Mouse (Mus musculus) kidney, postnatal 36 days (tissue): Measurements from ENCODE around the gene Gjc1.

Source experiments
- DNase-seq, 2 experiments: peaks; one replicate each; pipeline ENCODE4 v3.0.0; 2021 to 2022; ENCODE audit warnings: mixed read lengths in 2 of 2

Gene Gjc1

DNA sequence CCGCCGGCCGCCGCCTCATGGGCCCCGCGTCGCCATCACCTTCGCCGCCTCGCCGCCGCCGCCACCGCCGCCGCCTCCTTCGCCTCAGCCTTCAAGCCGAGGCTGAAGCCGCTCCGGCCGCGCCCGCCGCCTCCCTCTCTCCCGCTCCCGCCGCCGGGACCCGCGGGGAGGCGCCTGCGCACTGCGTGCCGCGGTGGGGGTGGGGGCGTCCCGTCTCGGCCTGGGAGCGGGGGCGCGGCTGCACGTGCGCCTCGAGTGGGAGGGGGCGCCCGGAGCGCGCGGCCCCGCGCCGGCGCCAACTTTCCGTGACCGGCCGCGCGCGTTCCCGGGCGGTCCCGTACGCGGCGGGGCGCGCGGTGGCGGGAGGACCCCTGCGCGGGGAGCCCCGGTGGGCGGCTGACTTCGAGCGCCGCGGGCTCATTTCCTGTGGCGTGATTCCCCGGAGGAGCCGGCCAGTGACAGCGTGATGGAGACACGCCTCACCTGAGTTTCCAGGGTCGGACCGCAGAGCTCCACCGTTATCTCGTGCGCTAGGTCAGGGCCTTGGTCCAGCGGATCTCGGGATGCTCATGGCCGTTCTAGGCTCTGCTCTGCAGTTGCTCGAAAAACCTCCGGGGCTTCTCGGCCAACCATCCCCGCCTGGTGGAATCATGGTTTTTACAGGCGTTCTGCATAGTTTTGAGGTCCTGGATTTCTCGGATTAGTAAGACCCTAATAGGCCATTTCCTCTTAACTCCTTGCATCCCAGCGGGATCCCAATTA is at the start of gene Gjc1:
Gjc1 (minus strand) TSS at position 680 of the 762 bp plus-strand sequence.
- DNase-seq: peak; percentile 46 to 78

DNA sequence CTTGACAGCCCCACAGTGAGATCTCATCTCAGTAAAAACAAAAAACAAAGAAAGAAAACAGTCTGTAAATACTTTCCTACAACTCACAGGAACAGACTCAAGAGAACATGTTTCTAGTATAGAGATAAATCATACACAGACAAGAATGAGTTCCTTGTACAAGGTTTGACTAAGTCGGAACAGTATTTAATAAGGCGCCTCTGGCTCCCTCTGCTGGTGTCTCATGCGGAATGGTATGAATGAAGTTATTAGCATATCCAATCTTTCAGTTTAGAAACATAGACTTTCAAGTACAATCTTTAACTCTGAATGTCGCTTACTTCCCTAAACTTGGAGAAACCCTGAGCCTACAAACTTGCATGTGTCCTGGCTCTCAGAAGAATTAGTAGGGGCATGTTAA is 44.8 kb upstream of the Gjc1 start:
- DNase-seq: peak; percentile 74 to 91

DNA sequence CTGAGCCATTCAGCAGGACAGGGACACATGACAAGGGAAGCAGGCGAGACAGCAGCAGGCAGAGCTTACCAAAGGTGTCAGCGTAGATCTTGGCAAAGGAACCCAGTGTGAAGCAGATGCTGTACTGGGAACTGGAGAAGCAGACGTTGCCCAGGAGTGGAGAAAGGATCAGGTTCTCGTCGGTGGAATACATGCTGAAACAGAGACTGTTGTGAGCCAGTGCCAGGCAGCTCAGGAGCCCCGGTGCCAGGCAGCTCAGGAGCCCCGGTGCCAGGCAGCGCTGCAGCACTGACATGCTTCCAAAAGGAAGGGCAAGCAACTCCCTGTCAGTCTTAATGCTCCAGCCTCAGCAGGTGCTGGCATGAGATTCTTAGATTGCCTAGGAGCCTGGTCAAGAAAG is 40.4 kb upstream of the Gjc1 start:
- no peak for DNase-seq

DNA sequence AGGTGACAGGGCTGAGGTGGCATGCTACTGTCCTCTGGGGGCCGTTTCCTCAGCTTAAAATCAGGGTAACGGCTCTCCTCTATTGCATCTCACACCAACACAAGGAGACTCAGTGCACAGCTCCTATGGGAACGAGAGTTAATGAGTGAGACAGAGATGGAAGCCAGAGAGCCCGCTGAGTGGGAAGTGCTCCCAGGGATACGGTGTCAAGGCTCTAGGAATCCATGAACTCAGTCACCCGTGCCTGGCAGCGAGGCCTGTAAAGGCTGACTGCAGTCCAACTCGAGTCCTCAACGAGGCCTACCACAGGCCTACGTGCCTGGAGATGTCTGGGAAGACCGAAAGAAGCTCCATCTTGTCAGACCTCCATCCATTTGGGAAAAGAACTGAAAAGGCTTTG is 39.5 kb upstream of the Gjc1 start:
- DNase-seq: no peak

DNA sequence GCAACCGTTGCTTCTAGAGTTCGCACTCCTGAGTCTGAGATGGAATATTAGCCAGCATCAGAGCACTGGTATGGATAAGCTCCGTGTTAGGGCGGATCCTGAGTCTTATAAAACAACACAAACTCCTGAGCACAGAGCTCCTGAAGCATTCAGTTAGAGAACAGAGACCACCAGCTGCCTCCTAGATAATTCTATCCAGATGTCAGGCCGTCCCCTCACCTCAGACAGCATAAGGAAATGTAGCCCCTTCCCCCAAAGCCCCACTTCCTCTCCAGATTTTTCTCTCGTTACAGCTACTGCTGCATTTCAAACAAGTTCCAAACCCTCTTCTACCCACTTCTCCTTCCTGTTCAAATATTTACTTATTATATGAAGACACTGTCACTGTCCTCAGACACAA is 36.4 kb upstream of the Gjc1 start:
- no peak for DNase-seq

DNA sequence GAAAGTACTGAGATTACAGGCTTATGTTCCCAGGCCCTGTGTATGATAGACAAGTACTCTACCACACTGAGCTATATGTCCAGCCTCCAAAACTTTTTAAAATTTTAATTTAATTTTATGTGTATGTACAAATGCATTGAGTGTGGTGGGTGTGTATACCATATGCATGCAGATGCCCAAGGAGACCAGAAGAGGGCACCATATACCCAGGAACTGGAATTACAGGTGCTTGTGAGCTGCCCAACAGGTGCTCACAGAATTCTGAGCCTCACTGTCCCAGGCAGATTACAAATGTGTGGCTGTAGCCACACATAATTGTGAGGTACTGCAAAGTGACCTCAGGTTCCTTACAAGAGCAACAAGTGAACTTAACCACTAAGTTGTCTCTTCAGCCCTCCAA is 34.3 kb upstream of the Gjc1 start:
- DNase-seq: no peak

DNA sequence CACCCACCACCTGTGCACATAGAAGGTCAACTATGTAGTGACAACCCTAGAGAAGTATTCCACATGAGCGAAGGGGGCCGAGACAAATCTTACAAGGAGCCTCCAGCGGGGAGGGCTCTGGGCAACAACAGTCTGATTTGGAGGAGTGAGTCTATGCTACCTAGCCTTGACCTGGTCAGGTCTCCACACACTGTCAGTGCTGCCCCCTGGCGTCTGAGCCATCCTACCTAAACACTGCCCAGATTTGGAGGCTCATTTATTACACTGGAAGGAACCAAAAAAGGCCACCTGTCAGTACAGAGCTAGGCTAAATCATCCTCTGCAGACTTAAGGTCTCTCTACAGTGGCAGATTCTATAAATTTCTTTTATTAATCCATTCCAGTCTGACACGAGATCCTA is 32.4 kb upstream of the Gjc1 start:
- peak; percentile 69 to 93 for DNase-seq

DNA sequence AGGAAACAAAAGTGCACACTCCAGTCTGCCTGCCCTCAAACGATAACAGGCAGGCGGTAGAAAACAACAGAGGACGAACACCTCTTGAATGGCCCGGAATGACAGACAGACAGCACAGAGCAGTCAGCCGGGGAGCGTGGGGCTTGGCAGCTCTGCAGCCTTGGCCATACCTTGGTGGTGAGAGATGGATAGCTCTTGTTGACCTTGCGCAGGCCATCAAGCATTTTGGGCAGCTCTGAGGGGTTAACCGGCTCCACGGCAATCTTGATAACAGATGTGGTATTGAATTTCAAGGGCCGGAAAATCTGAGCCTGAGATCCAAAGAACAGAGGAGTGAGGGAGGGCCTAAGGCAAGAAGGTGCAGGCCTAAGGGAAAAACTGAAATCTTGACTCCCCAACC is 26.4 kb upstream of the Gjc1 start:
- DNase-seq: no peak

DNA sequence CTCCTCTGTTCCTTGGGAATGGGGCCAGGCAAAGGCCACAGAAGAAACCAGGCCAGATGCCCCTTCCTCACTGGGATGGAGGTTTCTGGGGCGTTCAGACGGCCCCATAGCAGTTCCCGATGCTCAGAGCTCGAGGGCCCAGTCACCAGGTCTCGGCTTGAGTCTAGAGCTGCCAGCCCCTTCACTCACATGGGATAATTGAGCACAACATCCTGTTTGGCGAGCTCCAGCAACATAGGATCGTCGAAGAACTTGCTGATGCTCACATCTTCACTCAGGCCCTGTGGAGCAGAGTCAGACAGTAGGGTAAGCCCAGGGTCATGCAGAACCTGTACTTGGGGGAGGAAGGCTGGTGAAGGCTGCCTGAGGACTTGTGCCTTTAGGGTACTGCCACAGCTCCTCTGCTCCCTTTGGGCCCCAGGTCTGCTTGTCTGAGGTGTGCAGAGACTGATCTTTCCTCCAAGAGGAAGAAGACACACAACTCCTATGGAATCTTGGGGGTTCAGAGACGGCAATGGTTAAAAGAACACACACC is 19.2 kb upstream of the Gjc1 start:
- no peak for DNase-seq

DNA sequence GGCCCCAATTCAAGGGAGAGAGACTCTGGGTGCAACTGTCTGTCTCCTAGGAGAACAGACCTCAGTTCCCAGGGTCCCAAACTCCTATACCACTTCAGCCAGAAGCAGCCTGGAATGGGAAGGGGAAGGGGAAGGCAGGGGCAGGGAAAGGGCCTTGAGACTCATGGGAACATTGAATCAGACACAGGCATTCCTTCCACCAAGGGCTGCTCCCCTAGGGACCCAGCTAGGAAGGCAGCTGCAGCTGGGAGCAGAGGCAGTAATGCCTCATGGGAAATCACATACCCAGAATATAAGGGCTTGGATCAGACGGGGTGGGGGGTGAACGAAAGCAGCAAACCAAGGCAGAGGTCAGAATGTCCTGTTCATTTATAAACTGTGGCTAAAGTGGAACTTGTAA is 18.6 kb upstream of the Gjc1 start:
- DNase-seq: peak in 1 of 2 experiments; percentile 34

DNA sequence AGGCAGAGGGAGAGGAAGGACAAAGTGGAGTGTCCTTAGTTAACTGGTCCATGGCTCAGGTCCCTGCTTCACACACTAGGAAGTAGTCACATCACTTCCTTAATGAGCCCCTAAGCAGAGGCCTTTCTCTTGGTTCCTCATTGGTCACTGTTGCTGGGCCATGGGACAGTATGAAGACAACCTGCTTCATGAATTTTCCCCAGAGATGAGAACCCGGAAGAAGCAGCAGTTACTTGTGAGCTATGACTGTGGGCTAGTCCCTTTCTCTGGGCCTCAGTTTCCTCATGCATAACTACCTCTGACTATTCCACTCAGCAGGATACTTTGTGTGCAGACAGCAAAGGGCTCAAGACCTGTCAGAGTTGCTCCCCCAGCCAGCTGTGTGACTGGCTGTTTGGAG is 17.9 kb upstream of the Gjc1 start:
- no peak for DNase-seq

DNA sequence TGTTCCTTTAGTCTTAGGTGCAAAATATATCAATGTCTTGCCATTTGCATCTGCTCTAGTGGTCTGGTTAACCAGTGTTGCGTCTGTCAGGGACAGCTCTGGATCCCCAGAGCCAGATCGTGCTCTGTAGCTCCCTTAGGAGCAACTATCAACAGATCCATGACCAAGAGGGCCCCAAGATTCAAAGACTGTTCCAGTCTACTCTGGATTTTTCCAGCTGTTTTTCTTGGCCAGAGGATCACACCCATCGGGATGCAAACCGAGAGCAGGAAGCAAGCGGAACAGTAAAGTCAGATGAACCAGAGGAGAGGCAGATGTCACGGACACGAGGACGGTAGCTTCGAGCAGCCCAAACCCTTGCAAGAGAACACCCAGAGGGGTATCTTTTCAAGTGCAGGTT is 16.6 kb upstream of the Gjc1 start:
- no peak for DNase-seq

DNA sequence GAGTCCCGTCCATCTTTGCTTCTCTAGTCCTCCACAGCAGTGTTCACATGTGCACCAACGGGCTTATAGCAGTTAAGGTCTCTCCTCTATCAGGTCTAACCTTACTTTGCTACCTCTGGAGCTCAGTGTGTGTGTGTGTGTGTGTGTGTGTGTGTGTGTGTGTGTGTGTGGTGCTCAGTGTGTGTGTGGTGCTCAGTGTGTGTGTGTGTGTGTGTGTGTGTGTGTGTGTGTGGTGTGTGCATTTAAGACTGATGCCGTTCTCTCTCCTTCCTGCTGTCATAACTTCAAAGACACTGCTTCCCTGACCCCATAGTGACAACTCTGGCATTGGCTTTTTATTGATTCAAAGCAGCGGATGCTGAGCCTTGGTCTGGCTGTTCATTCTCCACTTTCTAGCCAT is 16.0 kb upstream of the Gjc1 start, which contains the start of gene Higd1b:
Higd1b (plus strand) TSS at position 301 of the 400 bp plus-strand sequence.
- no peak for DNase-seq

DNA sequence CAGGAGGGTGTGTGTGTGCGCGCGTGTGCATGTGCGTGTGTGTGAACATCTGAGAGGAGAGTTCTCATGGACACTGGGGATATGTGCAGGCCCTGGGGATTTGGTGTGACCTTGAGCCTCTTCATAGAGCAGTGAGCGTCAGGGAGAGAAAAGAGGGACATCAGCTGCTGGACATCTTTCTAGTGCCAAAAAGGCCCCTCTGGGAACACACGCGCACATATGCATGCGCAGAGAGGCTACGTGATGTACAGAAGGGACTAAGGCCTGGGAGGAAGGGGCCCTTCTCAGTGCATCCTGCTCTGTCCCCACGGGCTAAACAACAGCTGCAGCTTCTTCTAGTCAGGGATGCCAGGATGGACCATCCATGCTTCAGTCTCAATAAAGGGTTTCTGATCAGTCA is 14.7 kb upstream of the Gjc1 start:
- no peak for DNase-seq

DNA sequence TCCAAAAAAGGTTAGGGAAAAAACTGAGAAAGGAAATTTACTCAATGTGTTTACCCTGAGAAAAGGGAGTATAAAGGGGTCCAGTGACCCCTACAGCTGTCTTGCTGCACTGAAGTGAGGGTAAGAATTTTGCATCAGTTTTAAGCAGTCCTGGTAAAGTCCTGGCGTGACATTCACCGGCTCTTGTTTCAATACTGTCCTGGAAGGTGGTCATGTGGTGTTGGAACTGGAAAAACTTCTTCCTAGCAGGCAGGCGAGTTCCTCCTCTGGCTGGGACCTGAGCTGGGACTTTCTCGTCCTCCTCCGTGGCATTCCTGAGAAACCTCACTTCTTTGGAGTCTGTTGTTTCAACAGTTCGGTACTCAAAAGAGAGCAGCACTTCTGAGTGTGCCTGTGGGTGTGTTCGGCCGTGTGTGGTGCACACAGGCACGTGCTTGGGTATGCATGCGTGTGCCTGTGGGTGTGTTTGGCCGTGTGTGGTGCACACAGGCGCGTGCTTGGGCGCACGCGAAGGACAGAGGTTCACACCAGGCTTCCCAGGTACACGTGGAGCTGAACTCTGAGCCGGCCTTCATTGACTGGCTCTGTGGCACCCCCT is 13.3 kb upstream of the Gjc1 start:
- DNase-seq: no peak

DNA sequence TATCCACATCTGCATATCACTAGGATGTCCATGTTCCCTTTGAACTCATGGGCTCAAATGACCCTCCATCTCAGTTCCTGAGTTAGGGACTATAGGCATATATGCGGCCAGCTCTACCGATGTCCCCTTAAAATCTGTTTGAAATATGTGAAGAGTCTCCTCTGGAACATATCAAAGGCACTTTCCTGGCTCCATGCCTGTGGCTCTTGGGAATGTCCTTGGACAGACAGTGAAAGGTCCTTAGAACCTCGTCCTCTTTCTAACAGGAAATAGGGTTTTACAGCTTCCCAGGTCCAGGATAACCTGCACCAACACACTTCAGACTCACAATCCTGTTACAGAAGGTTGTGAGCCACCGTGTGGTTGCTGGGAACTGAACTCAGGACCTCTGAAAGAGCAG is 10.8 kb upstream of the Gjc1 start:
- DNase-seq: no peak

DNA sequence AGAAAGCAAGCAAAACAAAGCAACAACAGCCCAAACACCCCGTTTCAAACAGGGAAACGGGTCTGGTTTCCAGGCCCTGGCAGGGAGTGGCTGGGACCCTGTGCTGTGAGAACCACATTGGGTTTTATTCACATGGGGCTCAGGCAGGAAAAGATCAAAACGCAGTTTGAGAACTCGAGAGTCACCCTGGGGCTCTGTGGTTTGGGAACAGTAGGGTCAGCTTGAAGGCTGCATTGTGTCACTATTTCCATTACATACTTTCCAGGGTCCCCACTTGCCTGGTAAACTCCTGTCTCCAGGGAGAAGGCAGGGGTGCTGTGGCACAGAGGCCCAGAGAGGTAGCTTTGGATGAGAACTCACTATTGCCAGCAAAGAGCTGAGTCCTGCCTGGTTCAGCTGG is 7.6 kb upstream of the Gjc1 start:
- no peak for DNase-seq

DNA sequence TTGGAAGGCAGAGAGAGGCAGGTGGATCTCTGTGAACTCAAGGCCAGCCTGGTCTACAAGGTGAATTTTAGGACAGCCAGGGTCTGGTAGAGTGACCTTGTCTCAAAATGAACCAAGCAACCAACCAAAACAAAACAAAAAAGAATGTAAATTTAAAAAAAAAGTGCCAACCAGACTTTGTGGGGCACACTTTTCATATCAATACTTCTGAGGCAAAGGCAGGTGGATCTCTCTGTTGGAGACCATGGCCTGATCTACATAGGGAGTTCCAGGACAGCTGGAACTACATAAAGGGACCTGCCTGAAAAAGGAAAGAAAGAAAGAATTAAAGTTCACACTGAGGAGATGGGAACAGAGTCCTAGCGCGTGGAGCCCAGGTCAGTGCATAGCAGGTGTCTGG is 7.0 kb upstream of the Gjc1 start:
- no peak for DNase-seq

DNA sequence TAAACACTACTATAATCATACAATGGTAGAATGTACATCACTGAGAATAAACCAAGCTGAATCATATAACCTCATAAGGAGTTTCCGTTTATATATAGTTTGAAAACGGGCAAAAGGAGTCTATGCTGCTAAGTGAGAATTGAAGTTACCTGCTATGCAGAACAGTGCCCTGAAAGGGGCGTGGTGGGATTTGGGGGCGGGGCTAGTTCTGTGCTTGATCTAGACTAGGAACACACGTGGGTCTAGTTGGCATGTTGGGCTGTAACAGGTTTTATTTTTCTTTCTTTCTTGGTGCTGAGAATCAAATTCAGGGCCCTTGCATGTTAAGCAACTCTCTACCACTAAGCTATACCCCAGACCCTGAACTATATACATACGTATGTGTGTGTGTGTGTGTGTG is 1.7 kb upstream of the Gjc1 start:
- DNase-seq: peak in 1 of 2 experiments; percentile 22

DNA sequence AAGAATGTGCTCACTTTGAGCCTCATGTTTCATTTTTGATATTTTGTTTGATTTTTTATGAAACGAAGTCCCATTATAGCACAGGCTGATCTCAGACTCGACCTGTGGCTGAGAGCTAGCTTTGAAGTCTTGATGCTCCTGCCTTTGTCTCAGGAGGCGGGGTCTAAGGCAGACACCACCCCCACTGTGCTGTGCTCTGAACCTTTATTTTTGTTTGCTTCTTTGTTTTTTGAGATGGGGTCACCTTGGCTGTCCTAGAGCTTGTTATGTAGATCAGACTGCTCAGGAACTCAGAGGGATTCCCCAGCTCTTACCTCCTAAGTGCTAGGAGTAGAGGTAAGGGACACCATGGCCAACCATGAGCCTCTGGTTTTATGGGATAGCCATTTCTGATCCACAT is 932 bp upstream of the Gjc1 start:
- DNase-seq: no peak

DNA sequence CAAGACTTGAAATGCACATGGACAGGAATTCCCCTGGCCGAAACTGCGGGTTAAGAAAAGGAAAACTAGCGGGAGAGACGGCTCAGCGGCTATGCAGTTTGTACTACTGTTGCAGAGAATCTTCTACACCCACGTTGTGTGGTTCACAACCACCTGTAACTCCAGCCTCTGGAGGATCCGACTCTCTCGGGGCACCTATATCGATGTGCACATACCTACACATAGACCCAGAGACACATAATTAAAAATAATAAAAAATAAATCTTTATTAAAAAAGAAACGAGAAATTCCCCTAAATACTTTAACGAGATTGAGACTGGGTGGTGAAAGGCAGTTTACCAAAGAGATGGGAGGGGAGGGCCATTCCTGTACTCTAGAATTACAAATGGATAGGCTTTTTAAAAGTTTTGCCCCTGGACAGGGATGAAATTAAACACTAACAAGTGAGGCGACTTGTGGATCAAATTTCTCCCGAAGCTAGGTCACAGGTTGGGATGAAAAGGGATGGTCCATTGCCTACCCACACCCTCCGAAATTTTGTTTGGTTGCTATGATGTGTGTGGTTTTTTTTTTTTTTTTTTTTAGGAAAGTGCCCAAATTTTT is 384 bp upstream of the Gjc1 start:
- no peak for DNase-seq

DNA sequence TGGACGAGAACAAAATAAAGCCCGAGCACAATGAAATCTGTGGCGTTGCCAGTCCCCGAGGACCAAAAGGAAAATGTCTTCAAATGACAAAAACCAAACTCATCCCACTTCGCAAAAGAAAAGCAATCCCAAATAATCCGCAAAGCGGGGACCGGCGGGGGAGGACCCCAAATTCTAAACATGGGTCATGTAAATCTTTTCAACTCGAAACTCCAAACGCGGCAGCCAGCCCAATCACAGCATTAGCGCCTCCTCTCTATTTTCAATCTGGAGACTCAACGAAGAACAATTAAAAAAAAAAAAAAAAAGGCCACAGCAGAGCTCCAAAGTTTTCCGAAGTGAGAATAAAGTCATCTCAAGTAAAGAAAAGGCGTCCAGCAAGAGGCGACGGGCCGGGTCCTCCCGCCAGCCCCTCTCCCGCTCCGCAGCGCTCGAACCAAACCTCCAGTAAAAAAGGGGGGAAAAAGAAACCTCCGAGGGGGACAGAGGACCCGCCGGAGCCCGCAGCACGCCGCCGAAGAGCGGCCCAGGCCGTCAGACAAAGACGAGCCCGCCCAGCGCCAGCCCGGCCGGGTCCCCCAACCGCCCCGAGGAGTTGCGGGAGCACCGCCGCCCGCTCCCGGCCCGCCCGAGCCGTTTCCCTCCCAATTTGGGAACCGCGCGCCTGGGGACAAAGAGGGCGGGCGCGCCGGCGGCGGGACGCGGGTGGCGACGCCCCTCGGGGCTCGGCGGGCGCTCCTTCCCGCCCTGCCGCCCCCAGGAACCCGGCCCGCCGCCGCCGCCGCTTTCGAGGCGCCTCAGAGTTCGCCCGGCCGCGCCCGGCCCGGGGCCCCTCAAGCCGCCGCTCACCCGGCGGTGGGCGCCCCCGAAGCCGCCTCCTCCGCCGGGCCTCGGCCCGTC is 1.1 kb downstream of the Gjc1 start:
- peak in 1 of 2 experiments; percentile 49 for DNase-seq

DNA sequence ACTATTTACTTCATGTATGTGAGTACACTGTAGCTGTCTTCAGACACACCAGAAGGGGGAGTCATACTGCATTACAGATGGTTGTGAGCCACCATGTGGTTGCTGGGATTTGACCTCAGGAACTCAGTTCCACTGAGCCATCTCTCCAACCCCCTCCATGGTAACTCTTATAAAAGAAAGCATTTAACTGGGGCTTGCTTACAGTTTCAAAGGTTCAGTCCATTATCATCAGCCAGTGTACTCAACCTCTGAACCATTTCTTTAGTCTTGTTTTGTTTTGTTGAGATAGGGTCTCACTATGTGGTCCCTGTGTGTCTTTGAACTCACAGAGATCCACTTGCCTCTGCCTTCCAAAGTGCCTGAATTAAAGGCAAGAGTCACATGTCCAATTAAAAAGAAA is 4.6 kb downstream of the Gjc1 start:
- DNase-seq: no peak
